Mouse (Mus musculus): ENCODE results near the gene Pex19.
A peak's percentile ranks its signal among the peaks of the same experiment; 100 is the strongest.

The Pex19 gene

DNA sequence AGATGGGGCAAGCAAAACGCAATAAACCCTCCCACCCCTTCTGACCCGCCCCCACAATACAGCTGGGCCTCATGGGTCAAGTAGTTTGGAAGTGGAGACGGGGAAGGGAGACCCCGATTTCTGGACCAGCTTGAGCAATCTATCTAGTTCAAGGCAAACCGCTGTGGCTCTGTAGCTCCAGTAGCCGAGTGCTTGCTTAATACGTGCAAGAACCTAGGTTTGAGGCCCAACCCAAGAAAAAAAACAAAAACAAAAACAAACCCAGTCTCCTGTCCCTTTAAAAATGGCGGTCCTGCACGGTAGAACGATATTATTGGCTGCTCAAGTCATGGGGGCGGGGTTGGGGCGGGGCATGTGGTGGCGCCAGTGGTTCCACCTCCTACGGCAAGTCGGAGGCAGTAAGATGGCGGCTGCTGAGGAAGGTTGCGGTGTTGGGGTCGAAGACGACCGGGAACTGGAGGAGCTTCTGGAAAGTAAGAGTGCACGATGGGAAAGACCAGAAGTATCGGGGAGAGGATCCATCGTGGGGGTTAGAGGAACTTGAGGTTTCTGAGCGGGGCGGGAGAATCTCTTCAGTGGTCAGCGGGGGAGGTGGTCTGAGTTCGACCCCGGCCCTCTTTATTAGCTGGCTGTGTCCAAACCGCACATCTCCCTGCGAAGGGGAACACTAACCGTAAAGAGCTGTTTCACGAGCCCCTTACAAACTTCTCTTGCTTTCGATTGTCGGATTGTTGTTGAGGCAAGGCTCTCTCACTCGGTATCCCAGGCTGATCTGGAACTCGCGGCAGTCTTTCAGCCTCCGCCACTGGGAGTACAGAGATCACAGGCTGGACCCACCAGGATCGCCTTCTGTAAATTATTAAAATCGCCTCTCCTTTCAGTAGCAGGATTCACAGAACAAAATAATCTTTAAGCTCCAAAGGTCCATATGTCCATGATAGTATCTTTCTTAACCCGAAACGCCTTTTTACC, at the start of gene Pex19:
TSS of gene Pex19 (plus strand) at position 380 of the 972 bp plus-strand sequence.
- DNase-seq (ENCODE audit: low spot score in 2 of 2) = peak; percentile 41 to 56

DNA sequence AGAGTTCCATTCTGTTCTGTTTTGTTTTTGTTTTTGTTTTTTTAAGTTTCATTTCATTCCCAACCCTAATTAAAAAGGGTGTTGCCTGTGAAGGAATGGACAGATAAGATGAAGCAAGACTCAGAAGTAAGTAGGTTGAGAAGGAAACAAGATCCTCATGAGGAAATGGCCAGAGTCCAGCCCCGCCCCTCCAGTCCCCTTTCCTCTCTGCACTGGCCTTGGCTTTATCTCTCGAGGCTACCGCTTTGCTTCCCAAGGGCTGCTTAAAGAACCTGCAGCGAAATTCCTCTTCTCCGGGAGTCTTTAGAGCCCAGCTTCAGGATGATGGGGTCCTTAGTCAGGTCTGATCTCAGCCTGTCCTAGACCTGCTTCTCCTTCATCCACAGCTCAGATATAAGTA, 48.6 kb upstream of the Pex19 start:
- DNase-seq (ENCODE audit: low spot score in 2 of 2) = no peak

DNA sequence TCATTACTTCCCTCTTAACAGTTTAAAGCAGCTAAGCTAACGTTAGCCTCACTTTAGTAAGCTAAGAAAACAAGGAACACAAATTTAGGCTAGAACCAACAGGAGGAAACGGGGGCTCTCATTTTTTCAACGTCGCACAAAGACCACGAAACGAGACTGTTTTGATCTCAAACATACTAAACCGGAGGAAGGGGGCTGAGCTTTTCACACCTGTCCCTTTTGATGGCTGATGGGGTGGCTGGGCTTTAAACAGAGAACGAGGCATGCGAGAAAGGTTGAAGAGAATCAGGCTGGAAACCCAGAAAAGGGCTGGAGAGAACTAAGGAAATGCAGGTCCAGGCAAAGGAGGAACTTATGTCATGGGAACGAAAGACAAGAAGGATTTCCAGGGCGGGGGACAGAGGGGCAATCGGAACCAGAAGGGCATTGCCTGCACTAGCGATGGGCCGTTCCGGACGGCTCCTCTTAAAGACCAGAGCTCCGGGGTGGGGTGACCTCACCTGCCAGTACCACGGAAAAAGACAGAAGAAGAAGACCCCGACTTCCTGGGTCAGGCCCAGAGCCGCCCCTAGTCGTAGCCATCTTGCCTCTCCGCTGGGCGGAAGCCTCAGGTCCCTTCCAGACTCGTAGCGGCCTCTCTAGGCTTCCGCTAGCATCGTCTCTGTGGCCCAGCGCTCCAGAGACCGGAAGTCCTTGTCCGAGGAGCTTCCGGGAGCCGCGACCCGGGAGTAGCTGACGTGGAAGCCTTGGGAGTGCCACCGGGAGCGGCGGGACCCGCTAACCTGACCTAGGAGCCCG, 44.3 kb upstream of the Pex19 start, which contains the start of the genes Copa and Ncstn:
TSS of gene Copa (plus strand) at position 429 of the 798 bp plus-strand sequence.
TSS of gene Ncstn (minus strand) at position 695 of the 798 bp plus-strand sequence.
- DNase-seq (ENCODE audit: low spot score in 2 of 2) = peak; percentile 86 to 91

DNA sequence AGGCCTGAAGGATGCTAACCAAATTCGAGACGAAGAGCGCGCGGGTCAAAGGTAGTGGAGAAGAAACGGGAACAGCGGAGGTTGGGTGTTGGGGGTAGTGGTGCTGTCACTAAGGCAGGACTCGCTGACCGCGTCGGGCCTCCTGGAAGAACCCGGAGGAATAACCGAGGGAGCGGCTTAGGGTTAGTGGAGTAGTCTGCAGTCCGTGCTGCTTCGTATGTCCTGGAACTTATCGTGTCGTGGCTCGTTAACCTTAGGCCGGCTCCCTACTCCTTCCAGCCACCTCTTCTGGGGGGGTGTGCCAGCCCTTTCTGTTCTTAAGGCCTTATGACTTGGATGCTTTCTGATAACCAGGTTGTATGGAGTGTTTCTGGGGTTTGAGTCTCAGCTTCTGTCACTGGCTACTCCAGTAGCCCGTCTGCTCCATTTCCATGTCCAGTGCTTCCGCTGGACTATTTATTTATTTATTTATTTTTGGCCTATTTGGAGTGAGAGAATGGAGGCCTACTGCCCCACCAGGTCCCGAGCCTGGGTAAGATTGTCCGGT, 43.6 kb upstream of the Pex19 start:
- DNase-seq (ENCODE audit: low spot score in 2 of 2) = no peak

DNA sequence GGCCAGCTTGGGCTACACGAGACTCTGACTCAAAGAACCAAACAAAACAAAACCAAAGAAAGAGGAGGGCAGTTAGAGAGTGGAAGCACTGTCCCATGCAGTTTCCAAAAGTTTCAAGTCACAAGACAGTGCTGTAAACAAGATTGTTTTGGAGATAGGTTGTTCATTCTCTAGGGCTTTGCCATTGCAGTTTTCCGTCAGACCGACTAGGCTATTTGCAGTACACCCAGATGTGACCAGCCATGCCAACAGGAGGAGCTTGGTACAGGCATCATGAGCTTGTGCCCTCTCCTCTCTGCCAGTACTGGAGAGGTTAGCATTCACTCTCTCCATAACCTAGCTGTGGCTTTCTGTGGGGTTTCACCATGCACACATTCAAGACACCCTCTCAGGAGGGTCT, 33.0 kb upstream of the Pex19 start:
- DNase-seq (ENCODE audit: low spot score in 2 of 2) = no peak

DNA sequence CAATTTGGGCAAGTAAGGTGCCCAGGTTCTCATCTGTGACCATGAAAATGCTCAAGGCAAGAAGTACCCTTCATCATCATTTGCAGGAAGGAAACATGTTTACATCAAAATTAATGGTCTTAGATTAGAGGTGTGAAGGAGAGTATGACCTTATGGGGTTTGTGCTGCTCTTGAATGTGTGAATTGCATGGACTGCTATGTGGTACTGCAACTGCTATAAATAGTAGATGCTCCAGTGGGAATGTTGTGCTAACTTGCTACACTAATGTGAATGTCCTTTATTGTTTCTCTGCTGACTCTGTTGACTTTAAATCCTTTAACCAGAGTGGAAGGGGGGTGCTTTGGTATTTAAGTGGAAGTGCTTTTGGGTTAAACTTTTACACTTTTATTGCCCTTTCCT, 32.3 kb upstream of the Pex19 start:
- DNase-seq (ENCODE audit: low spot score in 2 of 2) = no peak

DNA sequence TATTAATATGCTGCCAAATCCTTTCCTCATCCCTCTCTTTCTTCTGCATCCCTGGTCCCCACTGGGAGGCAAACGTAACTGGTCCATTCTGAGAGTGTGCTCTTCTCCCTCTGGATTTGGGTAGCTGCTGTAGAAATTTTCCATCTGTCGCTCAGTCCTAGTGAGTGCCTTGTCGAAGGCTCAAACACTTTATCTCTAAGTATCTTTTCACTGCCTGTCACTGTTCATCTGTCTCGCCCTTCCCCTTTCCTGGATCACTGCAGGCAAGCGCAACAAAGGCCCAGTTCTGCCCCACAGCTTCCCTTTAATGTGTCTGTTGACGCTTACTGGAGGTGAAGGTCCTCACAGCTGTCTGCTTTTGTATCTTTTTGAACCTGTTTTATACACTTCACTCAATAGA, 31.4 kb upstream of the Pex19 start:
- no peak for DNase-seq (ENCODE audit: low spot score in 2 of 2)

DNA sequence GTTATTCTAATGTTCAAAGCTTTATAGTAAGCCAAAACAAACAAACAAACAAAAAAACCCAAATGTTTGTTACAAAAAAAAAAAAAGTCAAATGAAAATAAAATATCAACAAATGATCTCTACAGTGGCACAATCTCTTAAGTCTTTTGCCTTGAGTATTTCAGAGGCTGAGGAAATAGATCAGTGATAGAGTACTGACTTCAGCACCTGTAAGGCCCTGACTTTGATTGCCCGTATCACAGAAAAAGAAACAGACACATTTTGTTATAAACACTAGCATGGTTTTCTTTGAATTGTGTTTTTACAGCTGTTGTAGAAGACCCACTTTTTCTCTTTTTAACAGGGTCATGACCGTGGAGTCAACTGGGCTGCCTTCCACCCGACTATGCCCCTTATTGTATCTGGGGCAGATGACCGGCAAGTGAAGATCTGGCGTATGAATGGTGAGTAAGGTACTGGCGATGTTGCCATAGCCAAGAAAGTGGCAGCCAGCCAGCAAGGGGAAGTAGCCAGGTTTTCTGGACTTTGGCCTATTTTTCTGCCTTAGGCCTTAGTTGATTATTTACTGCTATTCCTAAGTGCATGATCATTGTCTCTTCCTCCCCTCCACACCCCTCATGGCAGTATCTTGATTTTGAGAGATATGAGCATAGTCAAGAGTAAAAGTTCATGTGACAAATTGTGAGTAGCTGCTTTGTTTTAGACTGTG, 27.1 kb upstream of the Pex19 start:
- no peak for DNase-seq (ENCODE audit: low spot score in 2 of 2)

DNA sequence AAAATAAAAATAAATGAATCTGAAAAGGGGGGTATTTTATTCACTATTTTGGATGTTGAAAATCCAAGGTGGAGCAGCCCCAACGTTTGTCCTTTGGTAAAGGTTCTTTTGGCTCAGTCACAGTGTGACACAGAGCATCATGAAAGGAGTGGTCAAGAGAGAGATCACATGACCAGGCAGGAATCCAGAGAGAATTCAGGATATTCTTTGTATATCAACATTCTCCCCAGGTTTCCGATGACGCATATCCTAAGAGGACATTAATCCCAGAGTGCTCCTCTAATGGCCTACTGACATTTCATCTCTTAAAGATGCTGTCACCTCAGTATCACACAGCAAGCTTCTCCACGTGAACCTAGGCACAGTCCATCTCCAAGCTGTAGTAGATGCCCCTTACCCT, 22.9 kb upstream of the Pex19 start:
- DNase-seq (ENCODE audit: low spot score in 2 of 2) = no peak

DNA sequence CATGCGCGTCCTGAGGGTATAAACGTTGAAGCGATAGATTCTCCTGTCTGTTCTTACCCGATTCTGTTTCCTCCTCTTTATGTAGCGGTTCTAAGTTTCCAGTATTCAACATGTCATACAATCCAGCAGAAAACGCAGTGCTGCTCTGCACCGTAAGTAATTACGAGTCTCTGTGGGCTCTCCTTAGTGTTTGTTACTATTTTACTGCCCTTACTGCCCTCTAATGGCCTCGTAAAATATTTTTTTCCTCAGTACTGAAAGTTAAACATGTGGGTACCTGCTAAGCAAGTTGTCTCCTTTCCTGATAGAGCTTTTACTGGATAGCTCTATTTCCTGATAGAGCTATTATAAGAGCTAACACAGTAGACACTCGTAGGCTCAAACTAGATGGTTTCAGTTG, 21.5 kb upstream of the Pex19 start:
- DNase-seq (ENCODE audit: low spot score in 2 of 2) = no peak

DNA sequence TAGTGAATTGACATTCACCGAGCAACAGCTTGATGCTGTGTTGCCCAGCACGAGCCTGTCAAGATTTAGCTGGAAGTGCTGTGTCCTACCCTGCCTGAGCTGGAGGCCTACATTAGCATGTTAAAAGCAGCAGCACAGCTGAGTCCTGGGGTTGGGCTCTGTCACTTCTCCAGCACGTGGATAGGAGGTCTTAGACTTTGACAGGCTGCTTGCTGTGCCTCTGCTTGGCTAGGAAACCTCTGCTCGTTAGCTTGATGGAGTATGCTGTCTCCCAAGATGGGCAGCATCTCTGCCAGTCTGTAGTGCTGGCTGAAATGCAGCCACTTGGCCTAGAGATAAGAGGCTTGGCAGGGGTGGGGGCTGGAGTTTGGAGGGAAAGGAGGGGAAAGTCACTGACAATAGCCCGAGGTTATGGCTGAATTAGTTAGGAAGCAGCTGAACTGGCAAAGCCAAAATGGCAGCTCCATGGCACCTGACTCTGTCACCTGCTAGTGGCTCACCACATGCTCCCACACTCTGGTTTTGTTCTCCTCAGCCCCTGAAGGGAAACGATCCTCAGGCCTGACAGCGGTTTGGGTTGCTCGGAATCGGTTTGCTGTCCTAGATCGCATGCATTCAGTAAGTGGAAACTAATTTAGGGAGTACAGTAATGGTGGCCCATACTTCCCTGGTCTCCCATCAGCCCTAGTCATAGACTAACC, 18.6 kb upstream of the Pex19 start:
- no peak for DNase-seq (ENCODE audit: low spot score in 2 of 2)

DNA sequence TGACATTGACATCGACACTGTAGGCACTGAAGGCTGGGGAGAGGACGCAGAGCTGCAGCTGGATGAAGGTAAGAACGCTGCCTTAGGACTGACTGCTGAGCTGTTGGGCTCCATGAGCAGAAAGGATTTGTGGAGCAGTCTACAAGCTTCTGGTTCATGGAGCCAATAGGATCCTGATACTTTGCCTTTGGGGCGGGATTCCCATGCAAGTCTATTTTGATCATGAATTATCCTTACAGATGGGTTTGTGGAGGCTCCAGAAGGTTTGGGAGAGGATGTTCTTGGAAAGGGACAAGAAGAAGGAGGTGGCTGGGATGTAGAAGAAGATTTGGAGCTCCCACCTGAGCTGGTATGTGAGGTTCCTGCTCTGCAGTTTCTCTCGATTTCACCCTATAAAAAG, 9.6 kb upstream of the Pex19 start:
- no peak for DNase-seq (ENCODE audit: low spot score in 2 of 2)

DNA sequence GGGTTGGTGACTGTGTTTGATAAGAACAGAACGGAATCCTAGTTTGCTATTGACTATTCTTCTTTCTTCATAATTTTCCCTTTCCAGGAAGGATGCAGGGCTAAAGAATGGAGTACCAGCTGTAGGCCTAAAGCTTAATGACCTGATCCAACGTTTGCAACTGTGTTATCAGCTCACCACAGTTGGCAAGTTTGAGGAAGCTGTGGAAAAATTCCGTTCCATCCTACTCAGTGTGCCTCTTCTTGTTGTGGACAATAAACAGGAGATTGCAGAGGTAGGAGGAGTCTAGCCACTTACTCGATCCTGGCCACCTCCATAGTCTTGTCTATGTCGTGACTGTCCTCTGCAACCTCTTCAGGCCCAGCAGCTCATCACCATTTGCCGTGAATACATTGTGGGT, 7.5 kb upstream of the Pex19 start:
- no peak for DNase-seq (ENCODE audit: low spot score in 2 of 2)

DNA sequence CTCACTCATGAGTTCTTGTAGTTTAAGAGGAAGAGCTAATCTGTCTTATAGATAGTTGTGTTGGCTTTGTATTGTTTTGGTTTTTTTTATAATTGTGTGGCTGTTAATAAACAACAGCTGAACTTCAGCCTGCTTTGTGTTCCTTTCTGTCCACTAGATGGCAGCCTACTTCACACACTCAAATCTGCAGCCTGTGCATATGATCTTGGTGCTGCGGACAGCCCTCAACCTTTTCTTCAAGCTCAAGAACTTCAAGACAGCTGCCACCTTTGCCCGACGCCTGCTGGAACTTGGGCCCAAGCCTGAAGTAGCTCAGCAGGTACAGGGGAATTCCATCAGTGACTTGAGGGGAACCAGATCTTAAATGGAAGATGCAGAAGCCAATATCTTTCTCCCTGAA, 6.8 kb upstream of the Pex19 start:
- DNase-seq (ENCODE audit: low spot score in 2 of 2) = no peak

DNA sequence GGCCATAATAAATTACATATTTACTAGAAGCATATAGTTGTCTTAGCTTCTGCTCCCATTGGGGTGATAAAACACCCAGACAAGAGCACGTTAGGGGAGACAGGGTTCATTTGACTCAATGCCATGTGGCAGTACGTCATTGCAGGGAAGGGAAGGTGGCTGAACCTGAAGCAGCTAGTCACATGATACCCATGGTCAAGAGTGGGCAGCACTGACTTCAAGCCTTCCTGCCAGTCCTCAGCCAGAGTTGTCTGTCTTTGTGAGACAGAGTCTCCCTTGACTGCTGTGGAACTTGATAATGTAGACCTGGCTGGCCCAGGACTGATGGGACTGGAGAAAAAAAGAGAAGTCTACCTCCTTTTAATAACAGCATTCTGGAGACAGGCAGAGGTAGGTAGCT, 3.9 kb upstream of the Pex19 start:
- no peak for DNase-seq (ENCODE audit: low spot score in 2 of 2)

DNA sequence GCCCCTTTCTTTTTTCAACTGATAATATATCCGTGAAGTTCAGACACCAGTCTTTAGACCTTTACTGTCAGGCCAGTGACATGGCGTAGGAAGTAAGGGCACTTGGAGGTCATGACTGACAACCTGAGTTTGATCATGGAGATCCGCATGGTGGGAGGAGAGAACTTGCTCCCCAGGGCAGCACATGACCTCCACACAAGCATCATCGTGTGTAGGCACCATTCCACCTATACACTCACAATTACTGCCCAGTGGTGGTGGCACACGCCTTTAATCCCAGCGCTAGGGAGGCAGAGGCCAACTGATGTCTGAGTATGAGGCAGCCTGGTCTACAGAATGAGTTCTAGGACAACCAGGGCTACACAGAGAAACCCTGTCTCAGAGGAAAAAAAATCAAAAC, 2.0 kb upstream of the Pex19 start:
- no peak for DNase-seq (ENCODE audit: low spot score in 2 of 2)

DNA sequence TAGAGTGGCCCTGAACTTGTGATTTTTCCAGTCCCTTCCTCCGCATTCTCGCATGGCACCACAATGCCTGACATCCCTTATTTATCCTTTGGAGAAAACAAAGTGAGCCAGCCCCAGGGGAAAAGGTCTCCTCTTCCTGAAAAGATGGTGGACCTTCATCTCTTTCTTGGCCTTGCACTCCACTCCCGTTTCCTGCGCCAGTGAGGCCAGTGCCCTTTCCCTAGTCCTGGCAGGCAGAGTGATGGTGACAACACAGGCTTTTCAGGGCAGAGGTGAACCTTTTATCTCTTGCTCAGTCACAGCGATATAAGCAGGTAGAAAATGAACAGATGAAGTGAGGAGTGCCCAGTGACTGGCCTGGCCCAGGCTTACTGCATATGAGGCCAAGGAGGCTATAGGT, 932 bp downstream of the Pex19 start:
- DNase-seq (ENCODE audit: low spot score in 2 of 2) = no peak

DNA sequence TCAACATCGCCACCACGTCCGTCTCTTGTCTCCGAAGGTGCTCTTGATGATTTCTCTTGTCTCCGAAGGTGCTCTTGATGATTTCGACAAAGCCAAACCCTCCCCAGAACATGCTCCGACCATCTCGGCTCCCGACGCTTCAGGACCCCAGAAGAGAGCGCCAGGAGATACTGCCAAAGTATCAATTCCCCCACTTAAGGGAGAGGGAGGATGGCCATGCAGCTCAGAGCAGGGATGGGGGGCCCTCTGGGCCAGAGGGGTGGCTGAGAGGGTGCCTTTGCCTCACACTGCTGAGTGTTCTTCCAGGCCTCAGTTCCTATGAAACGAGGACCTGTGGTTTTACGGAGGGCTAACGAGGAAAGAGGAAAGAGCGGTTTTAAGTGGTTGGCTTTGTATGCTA, 2.0 kb downstream of the Pex19 start:
- DNase-seq (ENCODE audit: low spot score in 2 of 2) = no peak

DNA sequence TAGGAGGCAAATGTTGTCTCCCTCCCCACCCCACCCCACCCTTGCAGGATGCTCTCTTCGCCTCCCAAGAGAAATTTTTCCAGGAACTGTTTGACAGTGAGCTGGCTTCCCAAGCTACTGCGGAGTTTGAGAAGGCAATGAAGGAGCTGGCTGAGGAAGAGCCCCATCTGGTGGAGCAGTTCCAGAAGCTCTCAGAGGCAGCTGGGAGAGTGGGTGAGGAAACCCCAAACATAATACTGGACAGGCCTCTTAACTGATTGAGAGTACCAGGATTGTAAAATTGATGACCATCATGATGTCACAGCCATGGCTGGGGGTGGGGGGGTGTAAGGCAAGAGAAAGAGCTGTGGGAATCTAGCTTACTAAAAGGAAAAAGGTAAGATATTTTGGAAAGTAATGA, 2.6 kb downstream of the Pex19 start:
- DNase-seq (ENCODE audit: low spot score in 2 of 2) = no peak

DNA sequence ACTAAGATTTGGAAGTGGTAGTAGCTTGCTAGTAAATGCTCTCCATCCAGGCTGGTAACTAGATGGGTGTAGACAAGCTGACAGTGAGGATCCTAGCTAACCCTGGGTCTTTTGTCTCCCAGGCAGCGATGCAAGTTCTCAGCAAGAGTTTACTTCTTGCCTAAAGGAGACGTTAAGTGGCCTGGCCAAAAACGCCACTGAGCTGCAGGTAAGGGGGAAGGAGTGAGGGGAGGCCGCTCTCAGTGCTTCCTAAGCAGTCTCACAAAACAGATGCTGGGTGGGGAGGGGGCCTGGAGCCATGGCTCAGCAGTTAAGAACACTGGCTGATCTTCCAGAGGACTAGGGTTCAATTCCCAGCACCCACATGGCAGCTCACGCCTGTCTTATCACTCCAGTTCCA, 3.2 kb downstream of the Pex19 start:
- no peak for DNase-seq (ENCODE audit: low spot score in 2 of 2)

DNA sequence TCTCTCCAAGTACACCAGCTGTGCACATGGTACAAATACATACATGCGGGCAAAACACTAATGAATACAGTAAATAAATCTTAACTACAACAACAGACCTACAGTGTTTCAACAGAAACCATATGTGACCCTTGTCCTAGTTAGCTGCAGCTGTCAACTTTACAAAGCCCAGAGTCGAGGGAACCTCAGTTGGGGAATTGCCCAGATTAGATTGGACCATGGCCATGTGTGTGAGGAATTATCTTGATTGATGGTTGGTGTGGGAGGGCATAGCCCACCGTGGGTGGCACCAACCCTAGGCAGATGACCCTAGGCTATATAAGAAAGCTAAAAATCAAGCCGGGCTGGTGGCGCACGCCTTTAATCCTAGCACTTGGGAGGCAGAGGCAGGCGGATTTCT, 5.8 kb downstream of the Pex19 start:
- no peak for DNase-seq (ENCODE audit: low spot score in 2 of 2)
